Mouse (Mus musculus) liver, embryonic 14.5 days (tissue): ENCODE measurements around the gene Tuba4a. TPM values are rescaled to one million over a fixed set of nuclear protein-coding genes. Genes with fewer than 3 reads are reported as not detected.

Source experiments
- ATAC-seq: fragments of 200-750 bp; cut with Nextera tagmentation; 2 replicates; pipeline ENCODE4 v1.8.0; 2017; ENCODE audit warnings: moderate number of reproducible peaks, mild to moderate bottlenecking, moderate library complexity; ENCODE audit not compliant: insufficient read depth
- DNase-seq, 3 experiments: peaks; one replicate each; pipeline ENCODE4 v3.0.0-alpha.2; 2012 to 2013; ENCODE audit warnings: low read depth in 3 of 3, low spot score in 3 of 3
- H3K27ac ChIP-seq: fragments of 300-500 bp; sonication (generic); 2 replicates; pipeline ENCODE4 v1.5.1; 2014; ENCODE audit warnings: moderate library complexity, mild to moderate bottlenecking, control low read depth, inconsistent platforms
- H3K27me3 ChIP-seq: fragments of 300-500 bp; sonication (generic); 2 replicates; pipeline ENCODE4 v1.6.1; 2014; ENCODE audit warnings: mild to moderate bottlenecking, low read length, moderate library complexity; ENCODE audit not compliant: control insufficient read depth, insufficient read depth
- H3K36me3 ChIP-seq: fragments of 300-500 bp; sonication (generic); replicated peaks from 2 replicates; pipeline ENCODE4 v1.6.1; 2014; ENCODE audit warnings: low read depth; ENCODE audit not compliant: control insufficient read depth, insufficient read depth
- H3K4me1 ChIP-seq, 2 experiments: fragments of 200-500 bp in 1 of 2; fragments of 300-500 bp in 1 of 2; sonication (generic) in 1 of 2; replicated peaks; 2 replicates each; pipeline ENCODE4 v1.6.1; 2012 to 2014; ENCODE audit warnings: antibody characterized with exemption in 1 of 2, inconsistent platforms in 1 of 2, low read length in 1 of 2; ENCODE audit not compliant: control insufficient read depth in 2 of 2, insufficient read depth in 2 of 2
- H3K4me2 ChIP-seq: fragments of 300-500 bp; sonication (generic); 2 replicates; pipeline ENCODE4 v1.6.1; 2014; ENCODE audit warnings: low read depth, mild to moderate bottlenecking, control low read depth, moderate library complexity
- H3K4me3 ChIP-seq, 2 experiments: fragments of 200-500 bp in 1 of 2; fragments of 300-500 bp in 1 of 2; sonication (generic) in 1 of 2; 2 replicates each; pipeline ENCODE4 v1.5.1; 2012 to 2014; ENCODE audit warnings: low read depth in 2 of 2, low read length in 2 of 2, mild to moderate bottlenecking in 2 of 2, control low read depth in 1 of 2, inconsistent platforms in 1 of 2, moderate library complexity in 1 of 2; ENCODE audit not compliant: insufficient read depth in 1 of 2
- H3K9ac ChIP-seq: fragments of 300-500 bp; sonication (generic); replicated peaks from 2 replicates; pipeline ENCODE4 v1.6.1; 2014; ENCODE audit warnings: mild to moderate bottlenecking, control low read depth, moderate library complexity
- H3K9me3 ChIP-seq: fragments of 300-500 bp; sonication (generic); 2 replicates; pipeline ENCODE4 v1.6.1; 2016; ENCODE audit warnings: low read length, mixed read lengths; ENCODE audit not compliant: control insufficient read depth
- CTCF ChIP-seq: IDR thresholded peaks from 2 replicates; pipeline ENCODE4 v1.5.1; 2016; ENCODE audit warnings: antibody characterized with exemption, low read depth, control low read depth
- EP300 ChIP-seq: IDR thresholded peaks from 2 replicates; pipeline ENCODE4 v1.6.1; 2016; ENCODE audit warnings: antibody characterized with exemption, low read depth
- whole genome bisulfite sequencing: fragments of 180-500 bp; shearing (Covaris S2); extraction: QIAGEN DNeasy Blood & Tissue Kit; methylation state at CpG from one replicate; pipeline ENCODE4 v1.1.7; 2014; ENCODE audit not compliant: insufficient replicate concordance; 5-methylcytosine and 5-hydroxymethylcytosine counted together
- polyA plus RNA-seq, 2 experiments: library from polyadenylated mRNA; depleted of rRNA in 1 of 2; stranded (reverse) in 1 of 2; unstranded in 1 of 2; fragments of >200 nt; fragmentation: Nextera tagmentation in 1 of 2; extraction: Ambion mirVana in 1 of 2; gene quantifications; 2 replicates each; pipeline versions ENCODE4 v1.2.1 to v1.2.3; 2012 to 2014

The Tuba4a gene
- polyA plus RNA-seq, 2 experiments, result 168 to 346 TPM

- Histone ChIP-seq H3K9me3 (no peaks in the 10 kb centered on the region), H3K36me3 (peaks cover 17% of the 10 kb centered on the region), H3K27me3 (no peaks in the 10 kb centered on the region), H3K4me1 (peaks cover 41 to 48% of the 10 kb centered on the region in 2 experiments), H3K9ac (peak overlapping the region; percentile 71), H3K4me3 (peak overlapping the region; percentile 77 to 82), H3K4me2 (peak overlapping the region; percentile 75), H3K27ac (no peak overlapping the region)
- TF ChIP-seq EP300, result no peak
- ATAC-seq, result no peak
- DNase-seq, result no peak
- WGBS, result 19% methylated on average over 34 of the region's 34 CpGs
Measured at GRCm38 (mm10) chr1:75208967-75209678, 10.5 kb downstream of the Tuba4a start.

DNA sequence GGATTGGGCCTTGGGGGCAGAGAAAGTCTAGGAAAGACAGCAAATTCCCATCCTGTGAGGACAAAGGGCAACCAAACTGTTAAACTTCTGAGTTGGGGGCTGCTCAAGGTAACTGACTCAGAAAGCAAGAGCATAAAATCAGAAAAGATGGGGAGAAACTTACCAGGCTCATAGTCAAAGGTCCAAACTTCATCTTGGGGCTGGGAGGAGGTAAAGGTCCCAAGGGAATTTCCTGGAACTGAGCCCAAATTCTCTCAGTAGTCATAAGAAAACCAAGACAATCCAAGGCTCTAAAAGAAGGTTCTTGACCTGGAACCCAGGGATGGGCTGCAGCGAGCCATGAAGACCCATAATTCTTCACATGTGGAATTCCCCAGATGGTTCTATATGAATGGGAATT, 18.4 kb downstream of the Tuba4a start:
- ATAC-seq, result no peak
- no peak overlapping the region for H3K27ac ChIP-seq
- H3K9ac ChIP-seq, result no peak overlapping the region
- H3K4me1 ChIP-seq, result no peaks in the 10 kb centered on the region
- TF ChIP-seq CTCF (no peak), EP300 (no peak)
- no peaks in the 10 kb centered on the region for H3K9me3 ChIP-seq
- no peak overlapping the region for H3K4me3 ChIP-seq
- no peak overlapping the region for H3K4me2 ChIP-seq
- DNase-seq, result no peak
- peaks cover 13% of the 10 kb centered on the region for H3K36me3 ChIP-seq
- WGBS, result 78% methylated on average over 1 of the region's 1 CpGs
- no peaks in the 10 kb centered on the region for H3K27me3 ChIP-seq

DNA sequence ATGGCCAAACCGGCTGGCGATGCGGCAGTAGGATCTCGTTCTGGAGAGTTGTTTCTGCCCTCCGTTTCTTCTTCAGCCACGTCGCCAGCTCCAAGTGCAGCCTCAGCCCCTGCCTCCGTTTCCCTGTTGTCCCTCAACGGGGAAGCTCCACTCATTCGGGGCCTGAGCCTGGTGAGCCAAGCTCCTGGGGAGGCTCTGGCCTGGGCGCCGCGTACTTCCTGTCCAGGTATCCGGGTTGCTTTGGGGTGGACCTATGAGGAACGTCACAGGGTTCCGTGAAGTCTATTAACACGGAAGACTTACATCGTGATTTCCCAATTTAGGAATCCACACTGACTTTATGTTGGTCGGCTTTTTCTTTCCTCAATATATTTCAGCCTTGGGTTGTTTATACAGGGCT, 27.2 kb downstream of the Tuba4a start:
- DNase-seq (no peak), ATAC-seq (peak; percentile 39; the same call in 1 of the 2 replicates)
- peak overlapping the region; percentile 89 to 93 for H3K4me3 ChIP-seq
- peak overlapping the region; percentile 98 for H3K4me2 ChIP-seq
- H3K9ac ChIP-seq, result peak overlapping the region; percentile 85
- TF ChIP-seq EP300 (no peak), CTCF (no peak)
- peaks cover 21 to 22% of the 10 kb centered on the region in 2 experiments for H3K4me1 ChIP-seq
- no peaks in the 10 kb centered on the region for H3K9me3 ChIP-seq
- H3K27ac ChIP-seq, result peak overlapping the region; percentile 85
- peaks cover 18% of the 10 kb centered on the region for H3K36me3 ChIP-seq
- 0% methylated on average over 19 of the region's 19 CpGs for WGBS
- H3K27me3 ChIP-seq, result no peaks in the 10 kb centered on the region

DNA sequence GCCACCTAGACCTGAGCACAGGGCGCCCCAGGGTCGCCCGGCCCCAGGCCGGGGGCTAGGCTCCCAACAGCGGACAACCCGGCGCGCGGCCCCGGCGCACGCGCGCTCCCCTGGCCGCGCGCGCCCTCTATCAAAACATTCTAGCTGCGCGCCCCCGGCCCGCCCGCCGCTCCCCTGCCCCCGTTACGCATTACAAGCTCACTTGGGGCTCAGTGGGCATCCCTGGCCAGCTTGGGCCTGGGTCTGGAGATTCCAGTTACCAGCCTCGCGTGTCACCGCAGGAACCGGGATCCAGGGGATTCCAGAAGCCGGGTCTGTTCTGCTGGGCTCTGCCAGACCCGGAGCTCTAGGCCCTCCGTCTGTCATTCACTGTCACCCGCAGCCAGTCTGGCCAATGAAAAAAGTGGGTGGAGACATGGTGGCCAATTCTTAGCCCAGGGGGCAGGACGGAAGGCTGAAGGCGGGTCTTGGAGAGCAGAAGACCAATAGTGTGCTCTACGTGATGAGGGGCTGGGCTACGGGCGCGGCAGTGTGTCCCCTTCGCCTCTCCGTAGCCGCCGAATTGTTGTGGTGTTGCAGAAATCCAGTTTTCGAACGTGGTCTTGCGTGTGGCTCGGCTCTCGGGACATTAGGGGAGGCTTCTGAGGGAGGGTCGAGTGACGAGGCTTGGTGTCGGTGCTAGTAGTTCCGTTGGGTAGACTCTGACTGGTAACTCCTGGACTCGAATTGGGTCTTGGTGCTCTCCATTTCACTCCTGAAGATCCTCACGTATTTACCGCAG, 27.9 kb downstream of the Tuba4a start, which contains the start of the genes Ankzf1 and Atg9a:
TSS of gene Ankzf1 (plus strand) at position 530 of the 781 bp plus-strand sequence.
TSS of gene Atg9a (minus strand) at position 575 of the 781 bp plus-strand sequence.
- DNase-seq (peak; percentile 98 to 99 (median 98)), ATAC-seq (peak; percentile 98)
- TF ChIP-seq CTCF, result peak; percentile 15; the same call in 1 of the 2 replicates
- no peak for TF ChIP-seq EP300
- H3K4me2 ChIP-seq, result peak within 1 kb of the TSS; percentile 98
- H3K4me1 ChIP-seq, result peaks cover 21 to 22% of the 10 kb centered on the region in 2 experiments
- H3K9ac ChIP-seq, result peak within 1 kb of the TSS; percentile 91
- H3K27ac ChIP-seq, result peak within 1 kb of the TSS; percentile 85
- WGBS, result under 1% methylated on average over 56 of the region's 56 CpGs
- H3K9me3 ChIP-seq, result no peaks in the 10 kb centered on the region
- H3K4me3 ChIP-seq, result peak within 1 kb of the TSS; percentile 89 to 93
- H3K36me3 ChIP-seq, result peaks cover 25% of the 10 kb centered on the region
- no peaks in the 10 kb centered on the region for H3K27me3 ChIP-seq

- peaks cover 21 to 22% of the 10 kb centered on the region in 2 experiments for H3K4me1 ChIP-seq
- peak overlapping the region; percentile 85 to 89 for H3K4me3 ChIP-seq
- H3K36me3 ChIP-seq, result peaks cover 31% of the 10 kb centered on the region
- peak overlapping the region; percentile 54 for H3K27ac ChIP-seq
- no peak for DNase-seq
- ATAC-seq, result no peak; the same call in 1 of the 2 replicates
- 35% methylated on average over 5 of the region's 5 CpGs for WGBS
- no peaks in the 10 kb centered on the region for H3K27me3 ChIP-seq
- peak overlapping the region; percentile 91 for H3K9ac ChIP-seq
- H3K9me3 ChIP-seq, result no peaks in the 10 kb centered on the region
- TF ChIP-seq EP300 (no peak), CTCF (no peak)
- H3K4me2 ChIP-seq, result peak overlapping the region; percentile 82
Measured at GRCm38 (mm10) chr1:75191258-75191621, 28.4 kb downstream of the Tuba4a start.
